Mouse (Mus musculus) hindbrain, embryonic 14.5 days (tissue): Measurements from ENCODE around the gene Colgalt2. TPM values are rescaled to one million over a fixed set of nuclear protein-coding genes. Genes with fewer than 3 reads are reported as not detected.

ENCODE experiments used
- ATAC-seq: fragments of 200-750 bp; cut with Nextera tagmentation; 2 replicates; pipeline ENCODE4 v1.8.0; 2017; ENCODE audit warnings: moderate number of reproducible peaks, mild to moderate bottlenecking, moderate TSS enrichment, moderate library complexity; ENCODE audit not compliant: low FRiP score
- DNase-seq: peaks from one replicate; pipeline ENCODE4 v3.0.0-alpha.2; 2015; ENCODE audit warnings: low spot score
- H3K27ac ChIP-seq: fragments of 300-500 bp; sonication (generic); 2 replicates; pipeline ENCODE4 v1.5.1; 2014; ENCODE audit warnings: mild to moderate bottlenecking, moderate library complexity
- H3K27me3 ChIP-seq: fragments of 300-500 bp; sonication (generic); 2 replicates; pipeline ENCODE4 v1.6.1; 2014; ENCODE audit warnings: mild to moderate bottlenecking, low read length, mixed read lengths; ENCODE audit not compliant: control insufficient read depth, insufficient read depth
- H3K36me3 ChIP-seq: fragments of 300-500 bp; sonication (generic); replicated peaks from 2 replicates; pipeline ENCODE4 v1.6.1; 2014; ENCODE audit not compliant: control insufficient read depth, insufficient read depth
- H3K4me1 ChIP-seq: fragments of 300-500 bp; sonication (generic); replicated peaks from 2 replicates; pipeline ENCODE4 v1.6.1; 2014; ENCODE audit warnings: antibody characterized with exemption, low read length, mixed read lengths; ENCODE audit not compliant: control insufficient read depth, insufficient read depth
- H3K4me2 ChIP-seq: fragments of 300-500 bp; sonication (generic); replicated peaks from 2 replicates; pipeline ENCODE4 v1.6.1; 2014; ENCODE audit warnings: mild to moderate bottlenecking, moderate library complexity
- H3K4me3 ChIP-seq: fragments of 300-500 bp; sonication (generic); replicated peaks from 2 replicates; pipeline ENCODE4 v1.5.1; 2014; ENCODE audit warnings: mild to moderate bottlenecking, low read length
- H3K9ac ChIP-seq: fragments of 300-500 bp; sonication (generic); 2 replicates; pipeline ENCODE4 v1.6.1; 2014
- H3K9me3 ChIP-seq: fragments of 300-500 bp; sonication (generic); 2 replicates; pipeline ENCODE4 v1.6.1; 2016; ENCODE audit warnings: low read length; ENCODE audit not compliant: control insufficient read depth
- whole genome bisulfite sequencing: fragments of 180-500 bp; shearing (Covaris S2); extraction: QIAGEN DNeasy Blood & Tissue Kit; methylation state at CpG from one replicate; pipeline ENCODE4 v1.1.7; 2014; 5-methylcytosine and 5-hydroxymethylcytosine counted together
- polyA plus RNA-seq: library from polyadenylated mRNA; unstranded; fragments of >200 nt; fragmentation: Nextera tagmentation; extraction: Ambion mirVana; gene quantifications from 2 replicates; pipeline ENCODE4 v1.2.1, GENCODE M21; 2014

The Colgalt2 gene
- polyA plus RNA-seq, 1 experiment from 2014 or later: 3.4 TPM

DNA sequence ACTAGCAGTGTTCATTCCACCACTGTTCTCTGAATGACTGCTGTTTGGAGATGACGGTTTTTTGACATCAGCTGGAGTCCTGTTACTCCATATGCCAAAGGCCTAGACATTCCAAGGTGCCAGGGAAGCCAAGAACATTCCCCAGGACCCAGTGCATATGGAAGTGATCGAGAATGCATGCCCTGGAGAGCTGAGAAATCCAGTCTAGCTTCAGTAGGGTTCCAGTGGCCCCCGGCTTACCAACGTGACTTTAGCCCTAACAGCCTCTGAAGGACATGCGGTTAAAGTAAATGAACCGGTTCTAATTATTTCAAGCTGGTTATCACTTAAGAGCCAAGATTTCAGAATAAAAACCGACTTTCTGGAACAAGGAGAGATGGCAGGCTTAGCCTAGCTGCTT is 59.4 kb downstream of the Colgalt2 start:
- ATAC-seq: no peak
- H3K4me3 ChIP-seq: no peak overlapping the region
- WGBS: 89% methylated on average over 7 of the region's 7 CpGs

DNA sequence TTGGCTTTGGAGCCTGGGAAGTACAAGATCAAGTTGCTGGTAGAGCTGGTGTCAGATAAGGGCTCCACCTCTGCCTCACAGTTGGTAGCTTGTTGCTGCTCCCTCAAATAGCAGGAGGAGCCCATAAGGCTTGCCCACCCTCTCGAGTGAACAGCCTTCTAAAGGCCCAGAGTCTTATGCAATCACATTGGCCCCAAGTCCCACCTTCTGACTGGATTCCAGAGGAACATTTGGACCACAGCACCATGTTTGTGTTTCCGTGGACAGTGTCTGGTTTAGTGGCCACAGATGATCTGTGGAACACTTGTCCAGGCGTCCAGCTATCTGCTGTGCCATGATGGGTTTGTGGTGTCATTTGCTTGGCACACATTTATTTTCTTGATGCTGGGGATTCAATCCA is 61.3 kb downstream of the Colgalt2 start:
- H3K4me3 ChIP-seq: no peak overlapping the region
- ATAC-seq: no peak
- H3K27ac ChIP-seq: no peak overlapping the region
- no peaks in the 10 kb centered on the region for H3K27me3 ChIP-seq
- H3K9ac ChIP-seq: no peak overlapping the region
- H3K36me3 ChIP-seq: no peaks in the 10 kb centered on the region
- H3K9me3 ChIP-seq: no peaks in the 10 kb centered on the region
- H3K4me1 ChIP-seq: 0 out of 2 replicates have a peak, but pooled peaks cover 3% of the 10 kb centered on the region
- DNase-seq: no peak
- H3K4me2 ChIP-seq: no peak overlapping the region
- WGBS: 84% methylated on average over 3 of the region's 3 CpGs

More for the DNA sequence above, 59.4 kb downstream of the Colgalt2 start:
- Histone ChIP-seq H3K27ac (no peak overlapping the region), H3K4me1 (peaks cover 3% of the 10 kb centered on the region; the same call in 1 of the 2 replicates), H3K27me3 (no peaks in the 10 kb centered on the region), H3K9ac (no peak overlapping the region), H3K36me3 (no peaks in the 10 kb centered on the region), H3K4me2 (no peak overlapping the region), H3K9me3 (no peaks in the 10 kb centered on the region)
- no peak for DNase-seq

DNA sequence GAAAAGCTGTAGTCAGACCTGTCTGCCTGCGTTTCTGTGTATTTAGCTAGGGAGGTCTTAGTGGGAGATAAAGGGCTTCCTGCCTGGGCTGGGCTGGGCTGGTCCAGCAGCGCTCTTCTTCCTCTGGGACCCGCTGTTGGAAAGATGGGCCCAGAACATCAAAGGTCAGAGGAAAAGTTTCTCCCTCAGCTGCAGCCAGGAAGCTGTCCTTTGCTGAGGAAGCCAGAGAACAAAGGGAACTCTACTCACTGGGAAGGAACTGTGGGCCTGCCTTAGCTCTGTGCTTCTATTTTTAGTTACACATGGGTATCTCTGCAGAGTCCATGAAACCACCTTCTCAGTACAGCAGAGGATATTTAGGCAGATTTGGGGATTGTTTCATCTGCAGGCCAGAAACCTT is 62.2 kb downstream of the Colgalt2 start:
- Histone ChIP-seq H3K4me1 (peaks cover 3% of the 10 kb centered on the region; the same call in 1 of the 2 replicates), H3K27me3 (no peaks in the 10 kb centered on the region), H3K36me3 (no peaks in the 10 kb centered on the region), H3K4me3 (no peak overlapping the region), H3K4me2 (no peak overlapping the region), H3K9ac (no peak overlapping the region), H3K27ac (peak overlapping the region; percentile 47), H3K9me3 (no peaks in the 10 kb centered on the region)
- DNase-seq (no peak), ATAC-seq (no peak)
- 63% methylated on average over 3 of the region's 3 CpGs for WGBS

DNA sequence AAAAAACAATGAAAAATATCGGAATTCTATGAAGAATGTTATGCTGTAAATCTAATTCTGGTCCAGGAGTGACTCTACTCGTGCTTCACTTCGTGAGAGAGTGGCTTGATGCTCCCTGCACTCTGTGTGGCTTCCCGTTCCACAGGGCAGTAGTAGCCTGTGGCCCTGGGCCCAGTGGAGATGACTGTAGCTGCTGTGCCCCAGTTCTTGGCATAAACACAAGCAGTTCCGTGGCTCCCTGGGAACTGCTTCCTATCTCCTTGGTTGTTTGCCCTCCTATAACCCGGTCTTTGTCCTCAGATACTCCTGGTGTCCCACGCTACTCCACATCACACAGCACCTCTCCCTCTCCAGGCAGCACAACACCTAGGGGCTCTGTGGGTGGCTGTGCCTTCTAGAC is 62.7 kb downstream of the Colgalt2 start:
- Histone ChIP-seq H3K9ac (no peak overlapping the region), H3K27ac (peak overlapping the region; percentile 47), H3K36me3 (no peaks in the 10 kb centered on the region), H3K9me3 (no peaks in the 10 kb centered on the region), H3K4me3 (no peak overlapping the region), H3K4me2 (no peak overlapping the region), H3K27me3 (no peaks in the 10 kb centered on the region), H3K4me1 (peaks cover 3% of the 10 kb centered on the region; the same call in 1 of the 2 replicates)
- no peak for ATAC-seq
- 82% methylated on average over 7 of the region's 7 CpGs for WGBS
- no peak for DNase-seq

DNA sequence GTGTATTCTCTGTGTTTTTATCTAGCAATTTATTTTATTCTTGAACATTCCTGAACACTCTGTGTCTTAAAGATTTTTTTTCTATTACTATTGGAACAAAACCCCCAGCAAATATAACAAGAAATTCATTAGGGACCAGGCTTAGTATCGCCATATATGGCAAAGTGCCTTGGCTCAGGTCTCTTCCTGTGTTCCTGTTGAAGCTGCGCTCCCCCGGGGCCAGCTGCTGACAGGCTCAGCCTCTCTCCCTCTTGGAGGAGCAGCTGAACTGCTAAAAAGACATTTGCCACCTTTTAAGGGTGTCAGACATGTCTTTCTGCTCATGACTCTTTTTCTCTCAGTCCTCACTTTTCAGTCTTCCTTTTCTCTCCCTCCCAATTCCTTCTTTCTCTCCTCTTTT is 66.7 kb downstream of the Colgalt2 start:
- ATAC-seq (no peak), DNase-seq (no peak)
- Histone ChIP-seq H3K27ac (no peak overlapping the region), H3K4me2 (no peak overlapping the region), H3K9me3 (no peaks in the 10 kb centered on the region), H3K9ac (no peak overlapping the region), H3K27me3 (no peaks in the 10 kb centered on the region), H3K4me3 (no peak overlapping the region), H3K4me1 (peaks cover 14% of the 10 kb centered on the region), H3K36me3 (no peaks in the 10 kb centered on the region)
- 40% methylated on average over 3 of the region's 3 CpGs for WGBS

DNA sequence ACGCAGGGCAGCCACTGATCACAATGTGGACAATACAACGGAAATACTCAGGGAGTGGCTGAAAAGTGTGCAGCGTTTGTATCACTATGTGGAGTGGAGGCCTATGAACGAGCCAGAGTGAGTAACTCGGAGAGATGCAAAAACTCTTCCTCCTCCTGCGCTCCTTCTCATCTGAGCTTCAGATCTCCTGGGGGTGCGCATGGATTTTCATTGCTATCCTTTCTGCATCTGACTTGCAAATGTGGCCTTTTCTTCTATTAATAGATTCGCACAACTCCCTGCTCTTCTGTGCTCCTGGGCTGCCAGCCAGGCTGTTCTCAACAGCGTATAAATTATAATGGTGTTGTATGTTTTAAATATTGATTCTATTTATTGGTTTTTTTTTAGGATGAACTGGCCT is 68.8 kb downstream of the Colgalt2 start:
- Histone ChIP-seq H3K9me3 (no peaks in the 10 kb centered on the region), H3K36me3 (no peaks in the 10 kb centered on the region), H3K4me1 (peaks cover 14% of the 10 kb centered on the region), H3K4me3 (no peak overlapping the region), H3K27ac (0 out of 2 replicates have a peak overlapping the region, but pooled peaks have one; percentile 38), H3K27me3 (no peaks in the 10 kb centered on the region), H3K9ac (no peak overlapping the region), H3K4me2 (no peak overlapping the region)
- ATAC-seq: no peak
- WGBS: 30% methylated on average over 9 of the region's 9 CpGs
- DNase-seq: no peak

DNA sequence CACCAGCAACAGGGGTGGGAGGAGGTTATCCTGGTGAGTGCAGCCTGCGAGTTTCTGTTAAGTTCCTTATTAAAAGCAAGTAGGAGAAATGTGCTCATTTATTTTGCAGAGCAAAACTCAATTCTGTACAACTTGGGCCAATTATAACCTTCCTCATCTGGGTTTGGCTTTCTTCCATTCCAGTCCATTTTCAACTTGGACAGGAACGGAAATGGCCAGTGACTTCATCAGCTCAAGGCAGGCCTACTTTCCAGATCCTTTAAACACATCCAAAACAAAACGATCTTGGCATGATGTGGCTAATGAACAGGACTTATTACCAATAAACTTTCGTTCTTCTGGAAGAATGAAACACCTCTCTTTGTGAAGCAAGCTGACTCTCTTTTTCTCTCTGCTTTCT is 76.5 kb downstream of the Colgalt2 start:
- Histone ChIP-seq H3K4me1 (no peaks in the 10 kb centered on the region), H3K9me3 (no peaks in the 10 kb centered on the region), H3K27me3 (no peaks in the 10 kb centered on the region), H3K36me3 (no peaks in the 10 kb centered on the region), H3K27ac (no peak overlapping the region), H3K9ac (no peak overlapping the region), H3K4me3 (no peak overlapping the region), H3K4me2 (no peak overlapping the region)
- DNase-seq (no peak), ATAC-seq (no peak)
- 93% methylated on average over 4 of the region's 4 CpGs for WGBS

DNA sequence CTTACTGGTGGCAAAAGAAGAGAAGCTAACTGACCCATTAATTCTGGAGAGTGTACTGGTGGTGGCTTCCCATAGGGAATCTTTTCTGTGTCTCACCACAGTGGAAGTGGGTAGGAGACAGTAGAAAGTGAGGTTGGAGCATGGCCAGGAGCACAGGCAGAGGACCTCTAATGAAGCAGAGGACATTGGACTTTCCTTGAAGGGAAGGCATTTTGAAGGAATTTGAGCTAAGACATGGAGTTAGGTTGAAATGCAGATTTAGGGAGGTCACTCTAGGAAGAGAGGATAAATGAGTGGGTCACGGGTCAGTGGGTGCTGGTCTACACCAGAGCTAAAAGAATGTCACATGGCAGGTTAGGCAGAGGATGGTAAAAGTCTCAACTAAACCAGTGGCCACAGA is 91.2 kb downstream of the Colgalt2 start:
- H3K4me1 ChIP-seq: no peaks in the 10 kb centered on the region
- no peaks in the 10 kb centered on the region for H3K9me3 ChIP-seq
- no peaks in the 10 kb centered on the region for H3K27me3 ChIP-seq
- H3K27ac ChIP-seq: no peak overlapping the region
- 95% methylated on average over 1 of the region's 1 CpGs for WGBS
- DNase-seq: no peak
- H3K9ac ChIP-seq: no peak overlapping the region
- no peaks in the 10 kb centered on the region for H3K36me3 ChIP-seq
- no peak overlapping the region for H3K4me2 ChIP-seq
- no peak for ATAC-seq
- no peak overlapping the region for H3K4me3 ChIP-seq

DNA sequence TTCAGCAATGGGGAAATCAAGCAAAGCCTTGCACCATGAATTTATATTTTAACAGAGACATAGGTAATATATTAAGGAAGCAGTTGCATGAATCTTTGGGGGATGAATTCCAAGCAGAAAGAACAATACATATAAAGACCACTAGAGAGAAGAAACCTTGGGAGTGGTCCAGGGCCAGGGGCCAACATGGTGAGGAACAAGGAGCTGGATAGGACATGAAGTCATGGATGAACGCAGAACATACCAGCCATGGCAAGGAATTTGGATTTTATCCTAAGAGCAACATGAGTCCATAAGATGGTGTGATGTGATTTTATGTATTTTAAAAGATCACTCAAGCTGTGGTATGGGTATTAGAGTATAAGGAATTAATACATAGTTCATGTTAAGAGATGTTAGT is 92.6 kb downstream of the Colgalt2 start:
- no peaks in the 10 kb centered on the region for H3K36me3 ChIP-seq
- ATAC-seq: no peak
- H3K4me2 ChIP-seq: no peak overlapping the region
- no peak overlapping the region for H3K27ac ChIP-seq
- no peak overlapping the region for H3K4me3 ChIP-seq
- no peak overlapping the region for H3K9ac ChIP-seq
- 94% methylated on average over 1 of the region's 1 CpGs for WGBS
- no peak for DNase-seq
- no peaks in the 10 kb centered on the region for H3K4me1 ChIP-seq
- H3K9me3 ChIP-seq: no peaks in the 10 kb centered on the region
- H3K27me3 ChIP-seq: no peaks in the 10 kb centered on the region

DNA sequence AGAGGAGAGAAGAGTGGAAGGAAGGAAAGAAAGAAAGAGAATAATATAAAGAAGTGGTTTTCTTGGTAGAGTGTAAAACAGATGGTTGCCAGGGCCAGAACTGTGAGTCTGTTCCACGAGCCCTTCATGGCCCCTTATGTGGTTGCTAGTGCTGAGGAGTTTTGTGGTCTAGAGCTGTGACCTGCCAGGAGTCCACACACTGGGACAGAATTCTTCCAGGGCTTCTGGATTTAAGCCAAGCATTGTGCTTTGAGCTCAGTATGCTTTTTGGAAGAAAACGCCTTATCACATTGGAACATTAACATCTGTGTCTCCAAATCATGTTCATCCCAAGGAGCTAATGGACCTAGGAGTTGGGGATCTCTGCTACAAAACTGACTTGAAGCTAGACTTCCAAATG is 97.2 kb downstream of the Colgalt2 start:
- no peak overlapping the region for H3K4me2 ChIP-seq
- H3K4me3 ChIP-seq: no peak overlapping the region
- ATAC-seq (no peak), DNase-seq (no peak)
- H3K4me1 ChIP-seq: no peaks in the 10 kb centered on the region
- no peak overlapping the region for H3K9ac ChIP-seq
- no peak overlapping the region for H3K27ac ChIP-seq
- no peaks in the 10 kb centered on the region for H3K9me3 ChIP-seq
- H3K36me3 ChIP-seq: no peaks in the 10 kb centered on the region
- WGBS: 54% methylated on average over 2 of the region's 2 CpGs
- no peaks in the 10 kb centered on the region for H3K27me3 ChIP-seq
